Mouse (Mus musculus): ENCODE results near the gene Slc25a45.
"Not testable (repeated sequence)": the region's sequence is repeated elsewhere in the genome, so short reads cannot be mapped to it uniquely, and the experiment has no call there.

Slc25a45 gene

GRCm38 (mm10) chr19:5862335-5863085 lies 15.1 kb upstream of the Slc25a45 start:
- no peak for DNase-seq

- no peak for DNase-seq
These were observed 13.8 kb upstream of the Slc25a45 start for GRCm38 (mm10) chr19:5863776-5864175.

GRCm38 (mm10) chr19:5864710-5865398 lies 12.8 kb upstream of the Slc25a45 start:
- DNase-seq = no peak

- no peak for DNase-seq
These were observed 9.5 kb upstream of the Slc25a45 start for GRCm38 (mm10) chr19:5868096-5868495.

GRCm38 (mm10) chr19:5871273-5871672 lies 6.3 kb upstream of the Slc25a45 start:
- no peak for DNase-seq

GRCm38 (mm10) chr19:5871683-5872082 lies 5.9 kb upstream of the Slc25a45 start:
- DNase-seq = no peak

- no peak for DNase-seq
These were observed 5.1 kb upstream of the Slc25a45 start for GRCm38 (mm10) chr19:5872528-5872927.

GRCm38 (mm10) chr19:5872931-5873556 lies 4.6 kb upstream of the Slc25a45 start:
- no peak for DNase-seq

GRCm38 (mm10) chr19:5874391-5874968 lies 3.1 kb upstream of the Slc25a45 start:
- no peak for DNase-seq

- peak; percentile 95 to 96 for DNase-seq
These were observed 2.6 kb upstream of the Slc25a45 start, which contains the start of gene Frmd8 for GRCm38 (mm10) chr19:5874969-5875480. Gene Frmd8 (minus strand): TSS chr19:5875274.

GRCm38 (mm10) chr19:5878362-5878722 lies 734 bp downstream of the Slc25a45 start:
- DNase-seq = peak; percentile 94

- no peak for DNase-seq
These were observed 1.3 kb downstream of the Slc25a45 start for GRCm38 (mm10) chr19:5878916-5879315.

GRCm38 (mm10) chr19:5879735-5880134 lies 2.1 kb downstream of the Slc25a45 start:
- no peak for DNase-seq

- DNase-seq = peak; percentile 61 to 63
These were observed 3.5 kb downstream of the Slc25a45 start for GRCm38 (mm10) chr19:5881155-5881554.

- not testable (repeated sequence) for DNase-seq
These were observed 4.5 kb downstream of the Slc25a45 start for GRCm38 (mm10) chr19:5882079-5882478.

- DNase-seq = no peak
These were observed 6.3 kb downstream of the Slc25a45 start for GRCm38 (mm10) chr19:5883935-5884334.

- no peak for DNase-seq
These were observed 8.2 kb downstream of the Slc25a45 start for GRCm38 (mm10) chr19:5885838-5886237.

- DNase-seq = no peak
These were observed 9.7 kb downstream of the Slc25a45 start for GRCm38 (mm10) chr19:5887234-5887815.

- DNase-seq = no peak
These were observed 11.6 kb downstream of the Slc25a45 start for GRCm38 (mm10) chr19:5889211-5889610.

- DNase-seq = no peak
These were observed 14.1 kb downstream of the Slc25a45 start for GRCm38 (mm10) chr19:5891521-5892258.

- no peak for DNase-seq
These were observed 14.7 kb downstream of the Slc25a45 start for GRCm38 (mm10) chr19:5892262-5892661.

GRCm38 (mm10) chr19:5892735-5893134 lies 15.1 kb downstream of the Slc25a45 start:
- DNase-seq = no peak

Data from kidney, adult 8-10 months (tissue).